Mouse (Mus musculus): ENCODE data around the gene Zfp653. TPM values are rescaled to one million over a fixed set of nuclear protein-coding genes. Genes with fewer than 3 reads are reported as not detected.
"Not testable (repeated sequence)": the region's sequence is repeated elsewhere in the genome, so short reads cannot be mapped to it uniquely, and the experiment has no call there.

The Zfp653 gene
- polyA plus RNA-seq, 1 experiment from 2014 or later = 14.5 TPM

GRCm38 (mm10) chr9:22085022-22085834 lies 14.1 kb upstream of the Zfp653 start, which contains the start of gene Ecsit:
Ecsit (minus strand) TSS chr9:22085438.
- Histone ChIP-seq H3K9me3 (ENCODE audit: control insufficient read depth, low read depth, low read length) (no peaks in the 10 kb centered on the region), H3K9ac (replicated peaks; ENCODE audit: low read depth, low read length) (peak within 1 kb of the TSS; percentile 49), H3K27me3 (ENCODE audit: control insufficient read depth, insufficient read depth, low read length) (no peaks in the 10 kb centered on the region), H3K4me3 (ENCODE audit: low read depth, low read length) (peak within 1 kb of the TSS; percentile 71), H3K27ac (ENCODE audit: low read length) (peak within 1 kb of the TSS; percentile 87), H3K4me1 (ENCODE audit: control insufficient read depth, insufficient read depth, low read length) (no peaks in the 10 kb centered on the region), H3K36me3 (ENCODE audit: control insufficient read depth, insufficient read depth, low read length) (no peaks in the 10 kb centered on the region), H3K4me2 (replicated peaks; ENCODE audit: low read depth, low read length) (peak within 1 kb of the TSS; percentile 70)
- under 1% methylated on average over 48 of the region's 48 CpGs for WGBS
- ATAC-seq (ENCODE audit: insufficient number of reproducible peaks, insufficient read depth, low FRiP score, low read depth) = peak; percentile 98

GRCm38 (mm10) chr9:22084667-22085021 lies 13.5 kb upstream of the Zfp653 start:
- H3K4me1 ChIP-seq (ENCODE audit: control insufficient read depth, insufficient read depth, low read length) = no peaks in the 10 kb centered on the region
- no peaks in the 10 kb centered on the region for H3K9me3 ChIP-seq (ENCODE audit: control insufficient read depth, low read depth, low read length)
- H3K4me3 ChIP-seq (ENCODE audit: low read depth, low read length) = peak overlapping the region; percentile 71
- peak overlapping the region; percentile 49 for H3K9ac ChIP-seq (replicated peaks; ENCODE audit: low read depth, low read length)
- no peak for ATAC-seq (ENCODE audit: insufficient number of reproducible peaks, insufficient read depth, low FRiP score, low read depth)
- no peaks in the 10 kb centered on the region for H3K36me3 ChIP-seq (ENCODE audit: control insufficient read depth, insufficient read depth, low read length)
- H3K27me3 ChIP-seq (ENCODE audit: control insufficient read depth, insufficient read depth, low read length) = no peaks in the 10 kb centered on the region
- no peak overlapping the region; the same call in 1 of the 2 replicates for H3K27ac ChIP-seq (ENCODE audit: low read length)
- peak overlapping the region; percentile 70 for H3K4me2 ChIP-seq (replicated peaks; ENCODE audit: low read depth, low read length)
- WGBS = 29% methylated on average over 4 of the region's 4 CpGs

- H3K9ac ChIP-seq (replicated peaks; ENCODE audit: low read depth, low read length) = no peak overlapping the region
- 91% methylated on average over 23 of the region's 23 CpGs for WGBS
- no peak overlapping the region for H3K4me3 ChIP-seq (ENCODE audit: low read depth, low read length)
- H3K36me3 ChIP-seq (ENCODE audit: control insufficient read depth, insufficient read depth, low read length) = peaks cover 4% of the 10 kb centered on the region; the same call in 1 of the 2 replicates
- no peaks in the 10 kb centered on the region for H3K9me3 ChIP-seq (ENCODE audit: control insufficient read depth, low read depth, low read length)
- H3K27me3 ChIP-seq (ENCODE audit: control insufficient read depth, insufficient read depth, low read length) = no peaks in the 10 kb centered on the region
- H3K4me2 ChIP-seq (replicated peaks; ENCODE audit: low read depth, low read length) = no peak overlapping the region
- H3K27ac ChIP-seq (ENCODE audit: low read length) = no peak overlapping the region
- no peaks in the 10 kb centered on the region for H3K4me1 ChIP-seq (ENCODE audit: control insufficient read depth, insufficient read depth, low read length)
- ATAC-seq (ENCODE audit: insufficient number of reproducible peaks, insufficient read depth, low FRiP score, low read depth) = no peak
Observed at GRCm38 (mm10) chr9:22076223-22076622, 5.0 kb upstream of the Zfp653 start.

- H3K27ac ChIP-seq (ENCODE audit: low read length); H3K4me3 ChIP-seq (ENCODE audit: low read depth, low read length): not testable (repeated sequence)
Observed at GRCm38 (mm10) chr9:22075778-22076177, 4.6 kb upstream of the Zfp653 start.

GRCm38 (mm10) chr9:22072276-22072675 lies 1.1 kb upstream of the Zfp653 start:
- peaks cover 15% of the 10 kb centered on the region; the same call in 1 of the 2 replicates for H3K36me3 ChIP-seq (ENCODE audit: control insufficient read depth, insufficient read depth, low read length)
- 93% methylated on average over 4 of the region's 4 CpGs for WGBS
- H3K4me1 ChIP-seq (ENCODE audit: control insufficient read depth, insufficient read depth, low read length) = peaks cover 8% of the 10 kb centered on the region; the same call in 1 of the 2 replicates
- ATAC-seq (ENCODE audit: insufficient number of reproducible peaks, insufficient read depth, low FRiP score, low read depth) = no peak
- H3K4me3 ChIP-seq (ENCODE audit: low read depth, low read length) = no peak overlapping the region
- no peak overlapping the region for H3K27ac ChIP-seq (ENCODE audit: low read length)
- no peak overlapping the region for H3K4me2 ChIP-seq (replicated peaks; ENCODE audit: low read depth, low read length)
- no peaks in the 10 kb centered on the region for H3K27me3 ChIP-seq (ENCODE audit: control insufficient read depth, insufficient read depth, low read length)
- H3K9ac ChIP-seq (replicated peaks; ENCODE audit: low read depth, low read length) = no peak overlapping the region
- no peaks in the 10 kb centered on the region for H3K9me3 ChIP-seq (ENCODE audit: control insufficient read depth, low read depth, low read length)

More at GRCm38 (mm10) chr9:22075778-22076177, 4.6 kb upstream of the Zfp653 start:
- ATAC-seq (ENCODE audit: insufficient number of reproducible peaks, insufficient read depth, low FRiP score, low read depth); H3K4me1 ChIP-seq (ENCODE audit: control insufficient read depth, insufficient read depth, low read length); H3K9ac ChIP-seq (replicated peaks; ENCODE audit: low read depth, low read length); H3K9me3 ChIP-seq (ENCODE audit: control insufficient read depth, low read depth, low read length); H3K27me3 ChIP-seq (ENCODE audit: control insufficient read depth, insufficient read depth, low read length); H3K36me3 ChIP-seq (ENCODE audit: control insufficient read depth, insufficient read depth, low read length); H3K4me2 ChIP-seq (replicated peaks; ENCODE audit: low read depth, low read length): not testable (repeated sequence)
- WGBS = 79% methylated on average over 5 of the region's 5 CpGs

- Histone ChIP-seq H3K27me3 (ENCODE audit: control insufficient read depth, insufficient read depth, low read length) (no peaks in the 10 kb centered on the region), H3K27ac (ENCODE audit: low read length) (peak overlapping the region; percentile 21; the same call in 1 of the 2 replicates), H3K36me3 (ENCODE audit: control insufficient read depth, insufficient read depth, low read length) (peaks cover 23% of the 10 kb centered on the region; the same call in 1 of the 2 replicates), H3K4me3 (ENCODE audit: low read depth, low read length) (peak overlapping the region; percentile 73), H3K9me3 (ENCODE audit: control insufficient read depth, low read depth, low read length) (no peaks in the 10 kb centered on the region), H3K4me2 (replicated peaks; ENCODE audit: low read depth, low read length) (peak overlapping the region; percentile 60), H3K9ac (replicated peaks; ENCODE audit: low read depth, low read length) (no peak overlapping the region), H3K4me1 (ENCODE audit: control insufficient read depth, insufficient read depth, low read length) (peaks cover 8% of the 10 kb centered on the region; the same call in 1 of the 2 replicates)
- no peak for ATAC-seq (ENCODE audit: insufficient number of reproducible peaks, insufficient read depth, low FRiP score, low read depth)
- 63% methylated on average over 4 of the region's 4 CpGs for WGBS
Observed at GRCm38 (mm10) chr9:22069881-22070553, 1.2 kb downstream of the Zfp653 start.

- H3K4me2 ChIP-seq (replicated peaks; ENCODE audit: low read depth, low read length) = no peak overlapping the region
- H3K36me3 ChIP-seq (ENCODE audit: control insufficient read depth, insufficient read depth, low read length) = peaks cover 41% of the 10 kb centered on the region; the same call in 1 of the 2 replicates
- H3K4me3 ChIP-seq (ENCODE audit: low read depth, low read length) = no peak overlapping the region
- no peak for ATAC-seq (ENCODE audit: insufficient number of reproducible peaks, insufficient read depth, low FRiP score, low read depth)
- H3K27me3 ChIP-seq (ENCODE audit: control insufficient read depth, insufficient read depth, low read length) = no peaks in the 10 kb centered on the region
- no peak overlapping the region for H3K27ac ChIP-seq (ENCODE audit: low read length)
- H3K9ac ChIP-seq (replicated peaks; ENCODE audit: low read depth, low read length) = no peak overlapping the region
- no peaks in the 10 kb centered on the region for H3K9me3 ChIP-seq (ENCODE audit: control insufficient read depth, low read depth, low read length)
- peaks cover 8% of the 10 kb centered on the region; the same call in 1 of the 2 replicates for H3K4me1 ChIP-seq (ENCODE audit: control insufficient read depth, insufficient read depth, low read length)
- 90% methylated on average over 5 of the region's 5 CpGs for WGBS
Observed at GRCm38 (mm10) chr9:22067195-22067594, 4.0 kb downstream of the Zfp653 start.

- no peak for ATAC-seq (ENCODE audit: insufficient number of reproducible peaks, insufficient read depth, low FRiP score, low read depth)
- H3K4me2 ChIP-seq (replicated peaks; ENCODE audit: low read depth, low read length) = no peak overlapping the region
- H3K9ac ChIP-seq (replicated peaks; ENCODE audit: low read depth, low read length) = no peak overlapping the region
- WGBS = 70% methylated on average over 3 of the region's 3 CpGs
- H3K36me3 ChIP-seq (ENCODE audit: control insufficient read depth, insufficient read depth, low read length) = peaks cover 41% of the 10 kb centered on the region; the same call in 1 of the 2 replicates
- H3K27me3 ChIP-seq (ENCODE audit: control insufficient read depth, insufficient read depth, low read length) = no peaks in the 10 kb centered on the region
- peaks cover 8% of the 10 kb centered on the region; the same call in 1 of the 2 replicates for H3K4me1 ChIP-seq (ENCODE audit: control insufficient read depth, insufficient read depth, low read length)
- H3K9me3 ChIP-seq (ENCODE audit: control insufficient read depth, low read depth, low read length) = no peaks in the 10 kb centered on the region
- no peak overlapping the region for H3K27ac ChIP-seq (ENCODE audit: low read length)
- no peak overlapping the region for H3K4me3 ChIP-seq (ENCODE audit: low read depth, low read length)
Observed at GRCm38 (mm10) chr9:22066433-22066832, 4.7 kb downstream of the Zfp653 start.

All from stomach, embryonic 14.5 days (tissue).